Mouse (Mus musculus): ENCODE results near the gene Pard6b.

The Pard6b gene

GRCm38 (mm10) chr2:168063712-168064111 lies 17.1 kb upstream of the Pard6b start:
- no peak for DNase-seq

GRCm38 (mm10) chr2:168065511-168065910 lies 15.3 kb upstream of the Pard6b start:
- DNase-seq, result no peak

- DNase-seq, result no peak
These were observed 14.0 kb upstream of the Pard6b start for GRCm38 (mm10) chr2:168066783-168067182.

GRCm38 (mm10) chr2:168070425-168070824 lies 10.4 kb upstream of the Pard6b start:
- no peak for DNase-seq

- DNase-seq, result no peak
These were observed 8.2 kb upstream of the Pard6b start for GRCm38 (mm10) chr2:168072436-168073131.

GRCm38 (mm10) chr2:168073722-168074121 lies 7.1 kb upstream of the Pard6b start:
- DNase-seq, result no peak

- no peak for DNase-seq
These were observed 6.3 kb upstream of the Pard6b start for GRCm38 (mm10) chr2:168074457-168074856.

GRCm38 (mm10) chr2:168076840-168077576 lies 3.8 kb upstream of the Pard6b start:
- DNase-seq, result no peak

GRCm38 (mm10) chr2:168078107-168078830 lies 2.5 kb upstream of the Pard6b start:
- DNase-seq, result peak; percentile 50

- DNase-seq, result no peak
These were observed 612 bp downstream of the Pard6b start for GRCm38 (mm10) chr2:168081299-168081932.

- no peak for DNase-seq
These were observed 1.1 kb downstream of the Pard6b start for GRCm38 (mm10) chr2:168081933-168082306.

GRCm38 (mm10) chr2:168083593-168083992 lies 2.8 kb downstream of the Pard6b start:
- no peak for DNase-seq

GRCm38 (mm10) chr2:168084228-168084627 lies 3.4 kb downstream of the Pard6b start:
- DNase-seq, result no peak

GRCm38 (mm10) chr2:168085621-168086265 lies 4.9 kb downstream of the Pard6b start:
- no peak for DNase-seq

GRCm38 (mm10) chr2:168086318-168086717 lies 5.5 kb downstream of the Pard6b start:
- DNase-seq, result no peak

GRCm38 (mm10) chr2:168086839-168087238 lies 6.0 kb downstream of the Pard6b start:
- no peak for DNase-seq

GRCm38 (mm10) chr2:168091560-168091959 lies 10.8 kb downstream of the Pard6b start:
- no peak for DNase-seq

GRCm38 (mm10) chr2:168093077-168093476 lies 12.3 kb downstream of the Pard6b start:
- no peak for DNase-seq

GRCm38 (mm10) chr2:168095077-168095476 lies 14.3 kb downstream of the Pard6b start:
- DNase-seq, result no peak

- no peak for DNase-seq
These were observed 15.7 kb downstream of the Pard6b start for GRCm38 (mm10) chr2:168096487-168096886.

- peak; percentile 51 for DNase-seq
These were observed 17.2 kb downstream of the Pard6b start for GRCm38 (mm10) chr2:168098040-168098439.

- DNase-seq, result no peak
These were observed 19.2 kb downstream of the Pard6b start for GRCm38 (mm10) chr2:168100008-168100407.

- no peak for DNase-seq
These were observed 21.0 kb downstream of the Pard6b start for GRCm38 (mm10) chr2:168101805-168102204.

Measured in cerebellum, adult 9-11 months (tissue).